Mouse (Mus musculus): ENCODE data around the gene Ube2d2b. TPM values are rescaled to one million over a fixed set of nuclear protein-coding genes. Genes with fewer than 3 reads are reported as not detected.

The Ube2d2b gene
- polyA plus RNA-seq, 1 experiment from 2014 or later: not detected

- H3K4me3 ChIP-seq (ENCODE audit: low read depth, low read length): no peak overlapping the region
- no peak overlapping the region for H3K4me2 ChIP-seq (replicated peaks; ENCODE audit: low read depth)
- H3K27ac ChIP-seq (ENCODE audit: low read depth, low read length): no peak overlapping the region
- WGBS: 56% methylated on average over 7 of the region's 7 CpGs
- no peak for ATAC-seq
- H3K9me3 ChIP-seq (ENCODE audit: control insufficient read depth): no peaks in the 10 kb centered on the region
- no peak overlapping the region for H3K9ac ChIP-seq (ENCODE audit: low read depth, low read length)
- TF ChIP-seq CTCF (IDR thresholded peaks at IDR 0.05; ENCODE audit: low read depth): no peak
- H3K27me3 ChIP-seq (replicated peaks; ENCODE audit: control insufficient read depth, insufficient read depth, low read length): no peaks in the 10 kb centered on the region
- 0 out of 2 replicates have a peak, but pooled peaks cover 11% of the 10 kb centered on the region for H3K4me1 ChIP-seq (replicated peaks; ENCODE audit: control insufficient read depth, insufficient read depth, low read length)
- no peaks in the 10 kb centered on the region for H3K36me3 ChIP-seq (ENCODE audit: control insufficient read depth, insufficient read depth)
Measured at GRCm38 (mm10) chr5:107873886-107874302, 44.0 kb downstream of the Ube2d2b start.

GRCm38 (mm10) chr5:107874561-107875260 is 44.8 kb downstream of the Ube2d2b start, which contains the start of gene Evi5:
Gene Evi5, minus strand, starts transcription at chr5:107875107.
- no peaks in the 10 kb centered on the region for H3K27me3 ChIP-seq (replicated peaks; ENCODE audit: control insufficient read depth, insufficient read depth, low read length)
- TF ChIP-seq CTCF (IDR thresholded peaks at IDR 0.05; ENCODE audit: low read depth): no peak
- H3K4me3 ChIP-seq (ENCODE audit: low read depth, low read length): no peak within 1 kb of the TSS
- H3K9ac ChIP-seq (ENCODE audit: low read depth, low read length): no peak within 1 kb of the TSS
- H3K4me2 ChIP-seq (replicated peaks; ENCODE audit: low read depth): no peak within 1 kb of the TSS
- WGBS: 26% methylated on average over 4 of the region's 4 CpGs
- no peak for ATAC-seq
- no peaks in the 10 kb centered on the region for H3K9me3 ChIP-seq (ENCODE audit: control insufficient read depth)
- H3K27ac ChIP-seq (ENCODE audit: low read depth, low read length): no peak within 1 kb of the TSS
- no peaks in the 10 kb centered on the region for H3K36me3 ChIP-seq (ENCODE audit: control insufficient read depth, insufficient read depth)
- H3K4me1 ChIP-seq (replicated peaks; ENCODE audit: control insufficient read depth, insufficient read depth, low read length): 0 out of 2 replicates have a peak, but pooled peaks cover 11% of the 10 kb centered on the region

- Histone ChIP-seq H3K36me3 (ENCODE audit: control insufficient read depth, insufficient read depth) (no peaks in the 10 kb centered on the region), H3K27me3 (replicated peaks; ENCODE audit: control insufficient read depth, insufficient read depth, low read length) (no peaks in the 10 kb centered on the region), H3K4me3 (ENCODE audit: low read depth, low read length) (no peak overlapping the region), H3K4me1 (replicated peaks; ENCODE audit: control insufficient read depth, insufficient read depth, low read length) (0 out of 2 replicates have a peak, but pooled peaks cover 11% of the 10 kb centered on the region), H3K9me3 (ENCODE audit: control insufficient read depth) (no peaks in the 10 kb centered on the region), H3K27ac (ENCODE audit: low read depth, low read length) (no peak overlapping the region), H3K4me2 (replicated peaks; ENCODE audit: low read depth) (no peak overlapping the region), H3K9ac (ENCODE audit: low read depth, low read length) (no peak overlapping the region)
- no peak for ATAC-seq
- no peak for TF ChIP-seq CTCF (IDR thresholded peaks at IDR 0.05; ENCODE audit: low read depth)
Measured at GRCm38 (mm10) chr5:107875261-107875611, 45.3 kb downstream of the Ube2d2b start.

- no peak overlapping the region for H3K4me3 ChIP-seq (ENCODE audit: low read depth, low read length)
- 0 out of 2 replicates have a peak, but pooled peaks cover 11% of the 10 kb centered on the region for H3K4me1 ChIP-seq (replicated peaks; ENCODE audit: control insufficient read depth, insufficient read depth, low read length)
- no peaks in the 10 kb centered on the region for H3K27me3 ChIP-seq (replicated peaks; ENCODE audit: control insufficient read depth, insufficient read depth, low read length)
- no peaks in the 10 kb centered on the region for H3K9me3 ChIP-seq (ENCODE audit: control insufficient read depth)
- 80% methylated on average over 1 of the region's 1 CpGs for WGBS
- H3K36me3 ChIP-seq (ENCODE audit: control insufficient read depth, insufficient read depth): no peaks in the 10 kb centered on the region
- no peak for ATAC-seq
- no peak for TF ChIP-seq CTCF (IDR thresholded peaks at IDR 0.05; ENCODE audit: low read depth)
- no peak overlapping the region for H3K27ac ChIP-seq (ENCODE audit: low read depth, low read length)
- H3K4me2 ChIP-seq (replicated peaks; ENCODE audit: low read depth): no peak overlapping the region
- H3K9ac ChIP-seq (ENCODE audit: low read depth, low read length): no peak overlapping the region
Measured at GRCm38 (mm10) chr5:107877053-107877452, 47.2 kb downstream of the Ube2d2b start.

GRCm38 (mm10) chr5:107880710-107881109 is 50.8 kb downstream of the Ube2d2b start:
- H3K9me3 ChIP-seq (ENCODE audit: control insufficient read depth): no peaks in the 10 kb centered on the region
- WGBS: 47% methylated on average over 5 of the region's 5 CpGs
- H3K4me3 ChIP-seq (ENCODE audit: low read depth, low read length): no peak overlapping the region
- H3K27ac ChIP-seq (ENCODE audit: low read depth, low read length): peak overlapping the region; percentile 46; the same call in 1 of the 2 replicates
- H3K9ac ChIP-seq (ENCODE audit: low read depth, low read length): no peak overlapping the region
- no peak overlapping the region for H3K4me2 ChIP-seq (replicated peaks; ENCODE audit: low read depth)
- H3K27me3 ChIP-seq (replicated peaks; ENCODE audit: control insufficient read depth, insufficient read depth, low read length): no peaks in the 10 kb centered on the region
- peak; percentile 38; the same call in 1 of the 2 replicates for ATAC-seq
- H3K4me1 ChIP-seq (replicated peaks; ENCODE audit: control insufficient read depth, insufficient read depth, low read length): no peaks in the 10 kb centered on the region
- TF ChIP-seq CTCF (IDR thresholded peaks at IDR 0.05; ENCODE audit: low read depth): no peak
- no peaks in the 10 kb centered on the region for H3K36me3 ChIP-seq (ENCODE audit: control insufficient read depth, insufficient read depth)

Other genes starting within 250 kb of the Ube2d2b start
- gene Rpap2, start 232.7 kb upstream of the Ube2d2b start, polyA plus RNA-seq (2015; fragmentation: Nextera tagmentation; extraction: Ambion mirVana): 8.4 and 8.5 TPM in 2 replicates
- gene Glmn, start 232.2 kb upstream of the Ube2d2b start, polyA plus RNA-seq (2015; fragmentation: Nextera tagmentation; extraction: Ambion mirVana): 9.5 and 10.2 TPM in 2 replicates
- gene Gfi1, start 104.1 kb upstream of the Ube2d2b start, polyA plus RNA-seq (2015; fragmentation: Nextera tagmentation; extraction: Ambion mirVana): 0.37 and 0.38 TPM in 2 replicates
- gene Evi5, start 45.0 kb downstream of the Ube2d2b start, polyA plus RNA-seq (2015; fragmentation: Nextera tagmentation; extraction: Ambion mirVana): 39.7 and 41.6 TPM in 2 replicates
- 26.7 and 29.1 TPM in 2 replicates for gene Rpl5, start 70.4 kb downstream of the Ube2d2b start, polyA plus RNA-seq (2015; fragmentation: Nextera tagmentation; extraction: Ambion mirVana)
- 11.7 and 11.8 TPM in 2 replicates for gene Fam69a, start 157.0 kb downstream of the Ube2d2b start, polyA plus RNA-seq (2015; fragmentation: Nextera tagmentation; extraction: Ambion mirVana)
- gene Mtf2, start 235.6 kb downstream of the Ube2d2b start, polyA plus RNA-seq (2015; fragmentation: Nextera tagmentation; extraction: Ambion mirVana): 52.3 and 57.0 TPM in 2 replicates

All from intestine, postnatal 0 days (tissue).